Mouse (Mus musculus) heart, adult 2 months (tissue): ENCODE data around the gene Lypla2.

Experiments
- CTCF ChIP-seq: fragments of 200-600 bp; IDR thresholded peaks from 2 replicates; pipeline ENCODE4 v1.8.1; 2022; ENCODE audit warnings: antibody characterized with exemption, mild to moderate bottlenecking, moderate library complexity
- EP300 ChIP-seq: fragments of 200-500 bp; IDR thresholded peaks from 2 replicates; pipeline ENCODE4 v1.6.1; 2011; ENCODE audit warnings: low read depth, low read length, control low read depth; ENCODE audit not compliant: insufficient read depth
- POLR2A ChIP-seq: fragments of 200-500 bp; IDR thresholded peaks from 2 replicates; pipeline ENCODE4 v1.6.1; 2011; ENCODE audit warnings: mild to moderate bottlenecking, low read depth, low read length, control low read depth; ENCODE audit not compliant: insufficient read depth

GRCm38 (mm10) chr4:135950365-135950764, 22.1 kb downstream of the Lypla2 start:
- TF ChIP-seq CTCF, result no peak
- TF ChIP-seq POLR2A, result no peak
- no peak for TF ChIP-seq EP300
